Comparison of ENCODE assay signal across 14 mouse cellular contexts in genomic region chr11:107707897-107708610, GRCm38 (mm10). TPM values are rescaled to one million over a fixed set of nuclear protein-coding genes. Genes with fewer than 3 reads are reported as not detected.
DNase-seq lines count a peak whose midpoint lies in the region; ATAC-seq lines count a peak whose summit lies in the region.
"Had no signal": no experiment of that assay in that cellular context is flagged by ENCODE, and none has a peak within 500 bp of the region (broad histone marks: within the 10 kb centered on the region; RNA-seq: fewer than 3 reads in every experiment).

No protein-coding gene starts in this region.

- 8% methylated on average over 20 of the region's 20 CpGs for WGBS in forebrain, embryonic 16.5 days
- 26% methylated on average over 20 of the region's 20 CpGs for WGBS in midbrain, embryonic 11.5 days
- WGBS in limb, embryonic 10.5 days, result 80% methylated on average over 20 of the region's 20 CpGs

- no peaks in the 10 kb centered on the region for H3K9me3 ChIP-seq in forebrain, embryonic 16.5 days (ENCODE audit: control insufficient read depth, low read length)
- no peaks in the 10 kb centered on the region for H3K9me3 ChIP-seq in midbrain, embryonic 11.5 days (ENCODE audit: control insufficient read depth, low read length)
- H3K9me3 ChIP-seq in limb, embryonic 10.5 days (replicated peaks), result no peaks in the 10 kb centered on the region
- H3K9me3 ChIP-seq: heart, embryonic 12.5 days; liver, embryonic 13.5 days had no signal

- DNase-seq in embryo, embryonic 10 days (ENCODE audit: low spot score), result peak; percentile 29
- no peak for DNase-seq in embryo, embryonic 9.5 days (ENCODE audit: extremely low spot score)
- DNase-seq in midbrain, embryonic 11.5 days (ENCODE audit: low spot score, missing footprints), result peak; percentile 90
- DNase-seq in retina, embryonic 14.5 days (ENCODE audit: low spot score), result peak; percentile 40
- no peak for DNase-seq in thymus, postnatal 14 days
- no peak for DNase-seq in layer of hippocampus, adult 8-10 months (ENCODE audit: low spot score in 2 of 2)
- DNase-seq in limb, embryonic 10.5 days (ENCODE audit: low spot score), result no peak
- DNase-seq: cerebellum, adult 9-11 months; kidney, postnatal 25 days; liver, embryonic 13.5 days; lung, postnatal 36 days had no signal

- no peaks in the 10 kb centered on the region for H3K27me3 ChIP-seq in forebrain, embryonic 16.5 days (replicated peaks; ENCODE audit: control insufficient read depth, insufficient read depth, low read length)
- 0 out of 2 replicates have a peak, but pooled peaks cover 2% of the 10 kb centered on the region for H3K27me3 ChIP-seq in midbrain, embryonic 11.5 days (ENCODE audit: control insufficient read depth, insufficient read depth, low read length)
- H3K27me3 ChIP-seq in limb, embryonic 10.5 days (ENCODE audit: low read depth, poor library complexity, severe bottlenecking), result no peaks in the 10 kb centered on the region

- H3K36me3 ChIP-seq in forebrain, embryonic 16.5 days (ENCODE audit: control insufficient read depth, insufficient read depth), result no peaks in the 10 kb centered on the region
- no peaks in the 10 kb centered on the region for H3K36me3 ChIP-seq in midbrain, embryonic 11.5 days (ENCODE audit: control insufficient read depth, insufficient read depth, low read length)
- H3K36me3 ChIP-seq in limb, embryonic 10.5 days, result no peaks in the 10 kb centered on the region
- H3K36me3 ChIP-seq: heart, embryonic 12.5 days; liver, embryonic 13.5 days had no signal

- ATAC-seq in forebrain, embryonic 16.5 days, result no peak
- ATAC-seq in midbrain, embryonic 11.5 days (ENCODE audit: low FRiP score), result peak; percentile 75

- H3K27ac ChIP-seq in forebrain, embryonic 16.5 days (ENCODE audit: low read length), result no peak overlapping the region
- H3K27ac ChIP-seq in midbrain, embryonic 11.5 days (ENCODE audit: low read depth, low read length), result no peak overlapping the region
- no peak overlapping the region for H3K27ac ChIP-seq in limb, embryonic 10.5 days
- H3K27ac ChIP-seq: liver, embryonic 13.5 days had no signal

- no peak overlapping the region for H3K4me3 ChIP-seq in forebrain, embryonic 16.5 days (replicated peaks; ENCODE audit: low read length)
- H3K4me3 ChIP-seq in midbrain, embryonic 11.5 days (ENCODE audit: low read depth, low read length), result no peak overlapping the region
- H3K4me3 ChIP-seq in limb, embryonic 10.5 days, result no peak overlapping the region
- H3K4me3 ChIP-seq: heart, embryonic 12.5 days; liver, embryonic 13.5 days had no signal

- peaks cover 8% of the 10 kb centered on the region for H3K4me1 ChIP-seq in forebrain, embryonic 16.5 days (replicated peaks; ENCODE audit: control insufficient read depth, insufficient read depth, low read length)
- H3K4me1 ChIP-seq in midbrain, embryonic 11.5 days (ENCODE audit: control insufficient read depth, insufficient read depth, low read length), result peaks cover 10% of the 10 kb centered on the region; the same call in 1 of the 2 replicates
- peaks cover 7% of the 10 kb centered on the region; the same call in 1 of the 2 replicates for H3K4me1 ChIP-seq in limb, embryonic 10.5 days

- H3K9ac ChIP-seq in forebrain, embryonic 16.5 days (replicated peaks; ENCODE audit: low read depth, low read length), result 0 out of 2 replicates have a peak overlapping the region, but pooled peaks have one; percentile 7
- no peak overlapping the region for H3K9ac ChIP-seq in midbrain, embryonic 11.5 days (ENCODE audit: low read length)
- H3K9ac ChIP-seq: heart, embryonic 12.5 days; liver, embryonic 13.5 days had no signal

- peak overlapping the region; percentile 25 for H3K4me2 ChIP-seq in forebrain, embryonic 16.5 days (ENCODE audit: low read length)
- H3K4me2 ChIP-seq in midbrain, embryonic 11.5 days, result peak overlapping the region; percentile 6; the same call in 1 of the 2 replicates
- H3K4me2 ChIP-seq: heart, embryonic 12.5 days; liver, embryonic 13.5 days had no signal

RNA-seq across cellular contexts. Expression of gene Cacng1, which starts 8.3 kb away (rescaled TPM):
- 0.26 and 0.39 TPM in 2 replicates for polyA plus RNA-seq in forebrain, embryonic 16.5 days (2015; fragmentation: Nextera tagmentation; extraction: Ambion mirVana)
- 0.25 TPM in 1 of 2 replicates, not detected in the other for polyA plus RNA-seq in midbrain, embryonic 11.5 days (2014; fragmentation: Nextera tagmentation; extraction: Ambion mirVana)
- not detected for total RNA-seq in layer of hippocampus, adult 8-10 months (2022)
- not detected in 2 replicates for polyA plus RNA-seq in limb, embryonic 10.5 days (2016; fragmentation: Nextera tagmentation; extraction: Ambion mirVana)
- polyA plus RNA-seq: heart, embryonic 12.5 days; stomach, embryonic 14.5 days had no signal

Comparison
In these comparisons a context has a peak if more than half of its experiments do, and no peak if none do; other contexts are left out.
1. DNase-seq: peak in embryo, embryonic 10 days (single experiment), midbrain, embryonic 11.5 days (single experiment) and retina, embryonic 14.5 days (single experiment); none in embryo, embryonic 9.5 days (single experiment), thymus, postnatal 14 days (single experiment), layer of hippocampus, adult 8-10 months (0 of 2) and limb, embryonic 10.5 days (single experiment).